Mouse (Mus musculus): ENCODE data around the gene Sin3b.
"Not testable (repeated sequence)": the region's sequence is repeated elsewhere in the genome, so short reads cannot be mapped to it uniquely, and the experiment has no call there.

Gene Sin3b

GRCm38 (mm10) chr8:72722769-72723650, at the start of gene Sin3b:
TSS of gene Sin3b (plus strand) at chr8:72723285.
- peak; percentile 93 to 96 for DNase-seq (ENCODE audit: low spot score in 2 of 2)

- DNase-seq (ENCODE audit: low spot score in 2 of 2): no peak
These were observed 48.9 kb upstream of the Sin3b start for GRCm38 (mm10) chr8:72674184-72674583.

- DNase-seq (ENCODE audit: low spot score in 2 of 2): no peak
These were observed 46.6 kb upstream of the Sin3b start for GRCm38 (mm10) chr8:72676436-72676835.

GRCm38 (mm10) chr8:72676844-72677243, 46.2 kb upstream of the Sin3b start:
- DNase-seq (ENCODE audit: low spot score in 2 of 2): not testable (repeated sequence)

- DNase-seq (ENCODE audit: low spot score in 2 of 2): no peak
These were observed 45.8 kb upstream of the Sin3b start for GRCm38 (mm10) chr8:72677331-72677730.

- DNase-seq (ENCODE audit: low spot score in 2 of 2): peak in 1 of 2 experiments; percentile 12
These were observed 43.0 kb upstream of the Sin3b start for GRCm38 (mm10) chr8:72680133-72680532.

- no peak for DNase-seq (ENCODE audit: low spot score in 2 of 2)
These were observed 40.9 kb upstream of the Sin3b start for GRCm38 (mm10) chr8:72682051-72682687.

- no peak for DNase-seq (ENCODE audit: low spot score in 2 of 2)
These were observed 40.0 kb upstream of the Sin3b start for GRCm38 (mm10) chr8:72683010-72683521.

GRCm38 (mm10) chr8:72683572-72684099, 39.4 kb upstream of the Sin3b start:
- DNase-seq (ENCODE audit: low spot score in 2 of 2): not testable (repeated sequence)

- no peak for DNase-seq (ENCODE audit: low spot score in 2 of 2)
These were observed 24.6 kb upstream of the Sin3b start for GRCm38 (mm10) chr8:72698349-72698926.

GRCm38 (mm10) chr8:72712569-72712968, 10.5 kb upstream of the Sin3b start:
- no peak for DNase-seq (ENCODE audit: low spot score in 2 of 2)

- no peak for DNase-seq (ENCODE audit: low spot score in 2 of 2)
These were observed 6.5 kb upstream of the Sin3b start for GRCm38 (mm10) chr8:72716594-72716993.

GRCm38 (mm10) chr8:72720541-72720940, 2.5 kb upstream of the Sin3b start:
- no peak for DNase-seq (ENCODE audit: low spot score in 2 of 2)

GRCm38 (mm10) chr8:72723651-72724001, 541 bp downstream of the Sin3b start:
- peak in 1 of 2 experiments; percentile 7 for DNase-seq (ENCODE audit: low spot score in 2 of 2)

- no peak for DNase-seq (ENCODE audit: low spot score in 2 of 2)
These were observed 5.6 kb downstream of the Sin3b start for GRCm38 (mm10) chr8:72728636-72729035.

- DNase-seq (ENCODE audit: low spot score in 2 of 2): no peak
These were observed 11.9 kb downstream of the Sin3b start for GRCm38 (mm10) chr8:72735001-72735400.

GRCm38 (mm10) chr8:72736868-72737267, 13.8 kb downstream of the Sin3b start:
- DNase-seq (ENCODE audit: low spot score in 2 of 2): no peak

GRCm38 (mm10) chr8:72746061-72746460, 23.0 kb downstream of the Sin3b start:
- DNase-seq (ENCODE audit: low spot score in 2 of 2): peak in 1 of 2 experiments; percentile 24

- DNase-seq (ENCODE audit: low spot score in 2 of 2): peak in 1 of 2 experiments; percentile 5
These were observed 26.8 kb downstream of the Sin3b start for GRCm38 (mm10) chr8:72749846-72750245.

- DNase-seq (ENCODE audit: low spot score in 2 of 2): peak in 1 of 2 experiments; percentile 3
These were observed 27.2 kb downstream of the Sin3b start for GRCm38 (mm10) chr8:72750266-72750665.

- DNase-seq (ENCODE audit: low spot score in 2 of 2): peak in 1 of 2 experiments; percentile 3
These were observed 28.0 kb downstream of the Sin3b start for GRCm38 (mm10) chr8:72751126-72751525.

- no peak for DNase-seq (ENCODE audit: low spot score in 2 of 2)
These were observed 29.2 kb downstream of the Sin3b start for GRCm38 (mm10) chr8:72752289-72752688.
